Mouse (Mus musculus): ENCODE results near the gene Zfp961.
"Not testable (repeated sequence)": the region's sequence is repeated elsewhere in the genome, so short reads cannot be mapped to it uniquely, and the experiment has no call there.

Gene Zfp961

GRCm38 (mm10) chr8:71961796-71962195 lies 11.0 kb downstream of the Zfp961 start:
- no peak for DNase-seq (ENCODE audit: low spot score in 2 of 2)

DNA sequence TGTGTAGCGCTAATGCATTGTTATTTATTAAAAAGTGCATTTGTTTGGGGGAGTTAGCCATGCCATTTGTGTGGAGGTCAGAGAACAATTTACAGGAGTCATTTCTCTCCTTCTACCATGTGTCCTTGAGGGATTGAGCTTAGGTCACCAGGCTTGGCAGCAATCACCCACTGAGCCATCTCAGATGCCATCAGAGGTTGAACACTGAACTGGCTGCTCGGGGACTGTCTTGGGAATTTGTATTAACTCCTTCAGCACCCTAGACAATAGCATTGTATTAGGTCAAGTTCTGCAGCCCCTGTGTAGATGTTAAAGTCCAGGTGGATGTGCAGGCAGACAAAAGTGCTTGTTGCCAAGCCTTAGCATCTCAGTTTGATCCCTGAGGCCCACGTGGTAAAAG lies 13.2 kb downstream of the Zfp961 start:
- DNase-seq (ENCODE audit: low spot score in 2 of 2) = no peak

- DNase-seq (ENCODE audit: low spot score in 2 of 2) = no peak
These were observed 14.3 kb downstream of the Zfp961 start for GRCm38 (mm10) chr8:71965166-71965565.

- DNase-seq (ENCODE audit: low spot score in 2 of 2) = no peak
These were observed 15.6 kb downstream of the Zfp961 start for GRCm38 (mm10) chr8:71966411-71966810.

GRCm38 (mm10) chr8:71967261-71967660 lies 16.4 kb downstream of the Zfp961 start:
- DNase-seq (ENCODE audit: low spot score in 2 of 2) = no peak

- DNase-seq (ENCODE audit: low spot score in 2 of 2) = no peak
These were observed 17.3 kb downstream of the Zfp961 start for GRCm38 (mm10) chr8:71968100-71968499.

DNA sequence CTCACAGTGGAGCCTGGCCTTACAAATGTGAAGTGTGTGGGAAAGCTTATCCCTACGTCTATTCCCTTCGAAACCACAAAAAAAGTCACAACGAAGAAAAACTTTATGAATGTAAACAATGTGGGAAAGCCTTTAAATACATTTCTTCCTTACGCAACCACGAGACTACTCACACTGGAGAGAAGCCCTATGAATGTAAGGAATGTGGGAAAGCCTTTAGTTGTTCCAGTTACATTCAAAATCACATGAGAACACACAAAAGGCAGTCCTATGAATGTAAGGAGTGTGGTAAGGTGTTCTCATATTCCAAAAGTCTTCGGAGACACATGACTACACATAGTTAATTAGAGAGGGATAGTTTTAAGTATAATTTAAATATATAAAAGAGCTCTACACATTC lies 17.8 kb downstream of the Zfp961 start:
- DNase-seq (ENCODE audit: low spot score in 2 of 2) = no peak

- DNase-seq (ENCODE audit: low spot score in 2 of 2) = no peak
These were observed 21.1 kb downstream of the Zfp961 start for GRCm38 (mm10) chr8:71971945-71972344.

DNA sequence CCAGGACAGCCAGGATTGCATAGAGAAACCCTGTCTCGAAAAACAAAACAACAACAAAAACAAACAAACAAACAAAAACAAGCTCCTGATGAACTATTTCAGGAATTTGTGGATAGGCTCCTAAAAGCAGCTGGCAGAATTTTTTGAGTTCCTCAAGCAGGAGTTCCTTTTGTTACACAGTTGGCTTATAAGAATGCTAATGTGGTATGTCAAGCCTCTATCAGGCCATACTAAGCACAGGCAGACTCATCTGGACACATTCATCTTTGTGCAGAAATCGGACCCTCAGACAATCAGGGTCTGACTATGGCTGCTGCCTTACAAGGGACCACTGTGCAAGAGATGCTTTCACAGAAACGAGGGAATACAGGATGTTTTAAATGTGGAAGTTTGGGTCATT lies 23.4 kb downstream of the Zfp961 start:
- DNase-seq (ENCODE audit: low spot score in 2 of 2) = no peak

GRCm38 (mm10) chr8:71981032-71981431 lies 30.2 kb downstream of the Zfp961 start:
- no peak for DNase-seq (ENCODE audit: low spot score in 2 of 2)

DNA sequence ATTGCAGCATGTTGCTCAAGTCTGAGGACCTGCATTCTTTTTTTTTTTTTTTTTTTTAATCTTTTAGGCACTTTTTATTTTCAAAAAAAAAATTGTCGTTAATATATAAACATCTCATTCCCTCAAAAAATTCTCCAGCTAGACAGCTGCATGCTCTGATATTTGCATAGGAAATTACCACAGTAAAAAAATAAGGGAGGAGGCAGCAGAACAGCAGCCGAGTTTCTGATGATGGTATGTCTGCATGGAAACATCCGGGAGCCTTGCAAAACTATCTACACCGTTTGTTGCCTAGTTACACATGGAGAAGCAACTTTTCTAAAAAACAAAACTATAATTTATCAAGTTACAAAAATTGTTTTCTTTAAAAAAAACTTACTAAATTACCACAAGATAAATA lies 30.6 kb downstream of the Zfp961 start:
- DNase-seq (ENCODE audit: low spot score in 2 of 2) = no peak

- no peak for DNase-seq (ENCODE audit: low spot score in 2 of 2)
These were observed 33.8 kb downstream of the Zfp961 start for GRCm38 (mm10) chr8:71984601-71985000.

- peak; percentile 78 to 79 for DNase-seq (ENCODE audit: low spot score in 2 of 2)
These were observed 37.5 kb downstream of the Zfp961 start for GRCm38 (mm10) chr8:71988110-71988866.

DNA sequence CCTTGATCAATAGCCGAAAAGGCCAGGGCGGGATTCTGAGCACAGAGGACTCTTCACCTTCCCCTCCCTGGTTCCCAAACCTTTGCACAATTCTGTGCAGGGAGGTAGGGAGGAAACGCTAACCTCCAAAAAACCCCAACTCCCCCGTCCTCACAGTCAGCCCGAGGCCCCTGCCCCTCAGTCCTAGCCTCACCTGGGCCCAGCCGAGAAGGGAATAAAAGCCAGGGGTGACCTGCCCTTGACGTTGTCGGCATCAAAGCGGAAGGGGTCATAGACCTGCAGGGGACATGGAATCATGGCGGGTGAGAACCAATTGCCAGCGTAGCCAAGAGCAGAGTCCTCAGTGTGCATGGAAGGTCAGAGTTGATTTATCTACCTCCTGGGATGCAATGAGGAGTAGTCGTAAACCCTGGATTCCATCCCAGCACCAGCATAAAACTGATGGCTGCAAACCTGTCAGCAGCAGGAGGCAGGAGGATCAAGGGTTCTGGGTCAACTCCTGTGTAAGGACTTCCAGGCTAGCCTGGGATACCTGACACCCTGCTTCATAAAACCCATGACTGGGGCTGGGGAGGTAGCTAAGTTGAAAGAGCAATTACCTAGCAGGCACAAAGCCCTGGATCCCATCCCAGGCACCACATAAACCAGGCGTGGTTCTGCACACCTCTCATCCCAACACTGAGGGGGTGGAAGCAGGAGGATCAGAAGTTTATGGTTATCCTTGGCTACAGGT lies 38.2 kb downstream of the Zfp961 start:
- no peak for DNase-seq (ENCODE audit: low spot score in 2 of 2)

DNA sequence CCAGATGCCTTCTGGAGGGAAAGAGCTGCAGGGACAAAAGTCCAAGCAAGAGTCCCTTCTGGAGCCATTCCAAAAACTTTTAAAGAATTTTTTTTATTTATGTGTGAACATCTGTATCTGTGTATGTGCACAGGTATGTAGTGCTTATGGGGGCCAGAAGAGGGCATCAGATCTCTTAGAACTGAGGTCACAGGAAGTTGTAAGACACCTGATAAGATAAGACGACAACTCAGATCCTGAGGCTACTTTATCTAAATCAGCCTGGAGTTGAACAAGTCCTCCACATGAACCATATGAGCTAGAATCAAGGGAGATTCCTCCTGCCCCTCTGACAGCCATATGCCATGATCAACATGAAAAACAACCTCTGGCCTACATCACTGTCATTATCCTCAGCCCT lies 48.6 kb downstream of the Zfp961 start:
- DNase-seq (ENCODE audit: low spot score in 2 of 2) = no peak

DNA sequence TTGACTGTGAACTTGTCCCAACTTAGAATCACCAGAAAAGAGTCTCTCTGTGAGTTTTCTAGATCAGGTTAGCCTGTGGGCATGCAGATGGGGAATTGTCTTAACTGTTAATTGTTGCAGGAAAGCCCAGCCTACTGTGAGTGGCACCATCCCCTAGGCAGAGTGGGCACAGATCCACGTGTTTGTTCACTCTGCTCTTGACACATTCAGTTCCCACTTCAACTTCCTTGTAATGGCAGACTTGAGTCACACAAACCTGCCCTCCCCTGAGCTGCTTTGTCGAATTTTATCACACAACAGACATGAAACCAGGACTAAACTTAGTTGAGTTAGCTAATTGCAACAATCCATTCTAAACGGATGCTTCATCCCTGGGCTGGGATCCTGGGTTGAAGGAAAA lies 49.4 kb downstream of the Zfp961 start:
- no peak for DNase-seq (ENCODE audit: low spot score in 2 of 2)

- DNase-seq (ENCODE audit: low spot score in 2 of 2) = no peak
These were observed 52.1 kb downstream of the Zfp961 start for GRCm38 (mm10) chr8:72002942-72003341.

DNA sequence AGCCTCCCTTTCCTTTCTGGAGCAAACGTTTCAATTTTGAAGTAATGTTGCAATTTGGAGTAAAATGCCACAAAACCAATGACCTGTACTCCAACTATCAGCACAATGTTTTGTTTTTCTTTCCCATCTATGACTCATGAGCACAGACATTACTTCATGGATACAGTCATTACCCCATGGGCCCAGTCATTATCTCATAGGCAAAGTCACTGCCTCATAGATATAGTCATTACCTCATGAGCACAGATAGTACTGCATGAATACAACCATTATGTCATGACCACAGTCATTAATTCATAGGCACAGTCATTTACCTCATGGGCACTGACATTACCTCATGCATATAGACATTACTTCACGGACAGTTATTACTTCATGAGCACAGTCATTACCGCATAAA lies 55.1 kb downstream of the Zfp961 start:
- no peak for DNase-seq (ENCODE audit: low spot score in 2 of 2)

GRCm38 (mm10) chr8:72006763-72007162 lies 55.9 kb downstream of the Zfp961 start:
- no peak for DNase-seq (ENCODE audit: low spot score in 2 of 2)

GRCm38 (mm10) chr8:72008134-72008641 lies 57.4 kb downstream of the Zfp961 start:
- DNase-seq (ENCODE audit: low spot score in 2 of 2) = no peak

DNA sequence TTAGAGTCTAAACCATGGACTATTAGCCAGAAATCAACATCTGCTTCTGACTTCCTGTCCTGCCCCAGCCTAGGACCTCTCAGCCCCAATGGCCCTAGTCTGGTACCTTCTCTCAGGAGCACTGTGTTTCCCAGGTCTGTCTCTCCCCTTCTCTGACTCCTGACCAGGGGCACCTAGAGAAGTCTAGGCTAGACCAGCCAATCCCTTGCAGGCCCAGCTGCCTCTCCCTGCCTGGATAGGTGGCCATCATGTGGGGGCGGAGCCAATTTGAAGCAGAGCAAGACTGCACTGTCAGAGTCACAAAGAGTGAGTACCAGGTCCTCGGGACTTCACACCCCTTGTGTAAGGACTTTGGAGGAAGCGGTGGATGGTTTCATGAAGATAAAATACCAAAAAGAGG lies 58.6 kb downstream of the Zfp961 start, which contains the start of gene Cyp4f18:
TSS of gene Cyp4f18 (minus strand) at position 154 of the 400 bp plus-strand sequence.
- DNase-seq (ENCODE audit: low spot score in 2 of 2) = no peak

- not testable (repeated sequence) for DNase-seq (ENCODE audit: low spot score in 2 of 2)
These were observed 62.8 kb downstream of the Zfp961 start for GRCm38 (mm10) chr8:72013506-72014228.

Data from right cerebral cortex, adult 2 months (tissue).